Mouse (Mus musculus): ENCODE results near the gene Naaladl2.

DNA sequence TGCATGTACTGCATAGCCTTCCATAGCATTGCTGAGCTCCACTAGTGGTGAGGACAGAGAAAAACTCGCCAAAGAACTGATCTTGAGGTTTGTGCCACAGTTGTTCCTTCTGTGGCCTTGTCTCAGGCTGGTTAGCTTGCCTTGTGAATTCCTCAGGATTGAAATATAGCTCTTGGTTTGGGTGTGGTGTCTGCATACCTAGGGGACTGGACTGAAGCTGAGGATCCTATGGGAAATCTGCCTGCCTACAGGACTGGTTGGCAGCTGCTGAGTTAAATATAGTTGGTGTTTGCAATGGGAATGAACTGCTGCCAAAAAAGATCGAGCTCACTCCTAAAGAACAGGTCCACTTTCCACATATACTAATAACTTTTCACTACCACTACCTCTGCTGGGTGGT lies 591.4 kb downstream of the Naaladl2 start:
- TF ChIP-seq POLR2A (IDR thresholded peaks at IDR 0.05; ENCODE audit: insufficient read depth, low read length) (no peak), CTCF (IDR thresholded peaks at IDR 0.05; ENCODE audit: low read depth, low read length) (no peak), EP300 (IDR thresholded peaks at IDR 0.05; ENCODE audit: insufficient read depth, low read depth, low read length) (no peak)
